Mouse (Mus musculus) testis, adult 2 months (tissue): ENCODE results near the gene Copg2. TPM values are rescaled to one million over a fixed set of nuclear protein-coding genes. Genes with fewer than 3 reads are reported as not detected.

ENCODE experiments used
- H3K27ac ChIP-seq: fragments of 200-500 bp; 2 replicates; pipeline ENCODE4 v1.5.1; 2012; ENCODE audit warnings: low read depth, low read length; ENCODE audit not compliant: control insufficient read depth, insufficient read depth
- H3K27me3 ChIP-seq: fragments of 200-500 bp; 2 replicates; pipeline ENCODE4 v1.6.1; 2012; ENCODE audit warnings: mild to moderate bottlenecking, low read length, moderate library complexity; ENCODE audit not compliant: control insufficient read depth, insufficient read depth
- H3K36me3 ChIP-seq: fragments of 200-500 bp; 2 replicates; pipeline ENCODE4 v1.6.1; 2012; ENCODE audit warnings: mild to moderate bottlenecking, low read length; ENCODE audit not compliant: control insufficient read depth, insufficient read depth
- H3K4me1 ChIP-seq: fragments of 200-500 bp; 2 replicates; pipeline ENCODE4 v1.6.1; 2012; ENCODE audit warnings: low read length; ENCODE audit not compliant: control insufficient read depth, insufficient read depth
- H3K4me3 ChIP-seq: fragments of 200-500 bp; 2 replicates; pipeline ENCODE4 v1.5.1; 2012; ENCODE audit warnings: low read depth, mild to moderate bottlenecking, low read length, moderate library complexity, mixed read lengths; ENCODE audit not compliant: control insufficient read depth
- CTCF ChIP-seq: fragments of 200-500 bp; IDR thresholded peaks from 2 replicates; pipeline ENCODE4 v1.5.1; 2012; ENCODE audit warnings: low read depth, mild to moderate bottlenecking, inconsistent platforms, low read length, moderate library complexity; ENCODE audit not compliant: control insufficient read depth, insufficient read depth, insufficient replicate concordance
- POLR2A ChIP-seq: fragments of 200-500 bp; IDR thresholded peaks from 2 replicates; pipeline ENCODE4 v1.6.1; 2012; ENCODE audit warnings: low read depth, mild to moderate bottlenecking, inconsistent platforms, low read length, moderate library complexity; ENCODE audit not compliant: control insufficient read depth
- polyA plus RNA-seq: library from polyadenylated mRNA; depleted of rRNA; stranded (reverse); fragments of >200 nt; gene quantifications from 2 replicates; pipeline ENCODE4 v1.2.3, GENCODE M21; 2012

The Copg2 gene
- polyA plus RNA-seq, 1 experiment, result 24.8 TPM

DNA sequence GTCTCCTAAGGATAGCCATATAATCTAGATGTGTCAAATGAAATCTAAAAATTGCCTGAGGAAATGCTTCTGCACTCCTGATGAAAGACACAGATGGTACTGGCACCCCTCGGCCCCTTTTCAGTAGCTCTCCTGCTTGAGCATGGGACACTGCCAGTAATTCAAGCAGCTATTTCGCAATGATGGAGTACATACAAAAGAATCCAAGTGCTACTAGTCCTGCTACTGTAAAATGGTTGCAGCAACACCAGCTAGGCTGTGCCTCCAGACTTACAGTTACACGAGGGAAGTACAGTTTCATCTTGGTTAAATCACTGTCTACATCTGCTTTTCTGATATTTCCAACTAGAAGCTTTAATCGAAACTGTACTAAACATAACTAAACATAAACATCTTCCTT, 13.1 kb downstream of the Copg2 start:
- Histone ChIP-seq H3K27ac (no peak overlapping the region), H3K4me1 (no peaks in the 10 kb centered on the region), H3K4me3 (no peak overlapping the region), H3K36me3 (no peaks in the 10 kb centered on the region), H3K27me3 (no peaks in the 10 kb centered on the region)
- TF ChIP-seq POLR2A (no peak), CTCF (no peak)

DNA sequence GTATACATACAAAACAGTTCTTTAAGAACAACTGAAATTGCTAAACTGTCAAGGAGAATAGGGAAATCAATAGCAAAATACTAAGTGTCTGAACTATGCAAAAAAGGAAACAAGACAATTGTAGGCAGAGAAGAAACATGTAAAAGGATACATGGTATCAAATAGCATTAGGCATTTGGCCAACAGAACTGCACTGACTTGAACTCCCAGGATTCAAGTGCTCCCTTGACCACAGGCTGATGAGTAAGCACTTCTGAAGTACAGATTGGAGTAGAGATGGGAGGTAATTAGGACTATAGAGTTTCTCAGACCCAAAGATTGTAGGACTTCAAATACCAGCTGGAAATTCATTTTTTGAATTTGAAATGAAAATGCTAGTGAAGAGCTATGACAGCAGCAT, 19.9 kb downstream of the Copg2 start:
- TF ChIP-seq CTCF, result no peak
- no peak for TF ChIP-seq POLR2A
- Histone ChIP-seq H3K27ac (no peak overlapping the region), H3K4me1 (no peaks in the 10 kb centered on the region), H3K36me3 (no peaks in the 10 kb centered on the region), H3K4me3 (no peak overlapping the region), H3K27me3 (no peaks in the 10 kb centered on the region)

DNA sequence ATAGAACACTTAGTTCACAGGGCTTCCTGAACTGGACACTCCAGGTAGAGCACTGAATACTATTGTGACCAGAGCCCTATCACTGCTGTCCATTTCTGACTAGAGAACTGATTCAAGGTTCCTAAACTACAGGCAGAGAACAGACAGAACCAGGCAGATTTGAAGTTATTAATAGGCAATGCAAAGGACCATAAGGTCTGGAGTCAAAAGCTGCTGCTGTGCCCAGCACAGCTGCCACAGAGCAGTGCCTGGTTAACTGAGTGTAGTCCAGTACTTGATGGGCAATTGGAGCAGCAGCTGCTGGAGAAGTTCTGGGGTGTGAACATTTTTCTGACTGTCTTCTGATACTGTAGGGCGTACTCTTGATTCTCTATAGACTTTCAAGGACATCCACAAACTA, 30.1 kb downstream of the Copg2 start:
- TF ChIP-seq POLR2A (no peak), CTCF (no peak)
- Histone ChIP-seq H3K4me1 (no peaks in the 10 kb centered on the region), H3K36me3 (no peaks in the 10 kb centered on the region), H3K27me3 (no peaks in the 10 kb centered on the region), H3K27ac (no peak overlapping the region), H3K4me3 (no peak overlapping the region)

DNA sequence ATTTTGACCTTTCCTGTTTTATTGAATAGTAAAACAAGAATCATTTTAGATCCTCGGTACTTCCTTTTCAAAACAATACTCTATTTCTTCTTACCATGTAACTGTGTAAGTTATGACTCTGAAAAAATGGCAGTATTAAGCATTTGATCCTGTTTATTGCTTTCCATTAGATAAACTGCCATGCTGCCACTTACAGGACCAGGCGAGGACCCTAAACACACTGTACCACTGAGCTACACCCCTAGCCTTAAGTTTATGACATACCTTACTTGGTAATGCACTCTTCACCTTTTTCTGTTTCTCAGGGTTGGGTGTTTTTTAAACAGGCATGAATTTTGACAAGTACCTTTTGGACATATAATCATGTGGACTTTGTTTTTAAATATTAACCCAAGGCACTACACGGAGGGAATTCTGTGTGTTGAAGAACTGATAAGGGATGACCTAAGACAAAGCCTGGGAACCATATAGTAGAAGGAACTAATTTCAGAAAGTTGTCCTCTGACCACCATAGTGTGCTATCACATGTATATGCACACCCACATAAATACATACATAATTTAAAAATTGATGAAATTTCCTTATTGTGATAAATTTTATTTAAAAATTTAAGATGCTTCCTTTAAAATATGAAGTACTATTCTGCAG, 31.4 kb downstream of the Copg2 start:
- no peak overlapping the region for H3K4me3 ChIP-seq
- no peaks in the 10 kb centered on the region for H3K36me3 ChIP-seq
- H3K27ac ChIP-seq, result no peak overlapping the region
- no peaks in the 10 kb centered on the region for H3K4me1 ChIP-seq
- no peaks in the 10 kb centered on the region for H3K27me3 ChIP-seq
- TF ChIP-seq CTCF (no peak), POLR2A (no peak)

DNA sequence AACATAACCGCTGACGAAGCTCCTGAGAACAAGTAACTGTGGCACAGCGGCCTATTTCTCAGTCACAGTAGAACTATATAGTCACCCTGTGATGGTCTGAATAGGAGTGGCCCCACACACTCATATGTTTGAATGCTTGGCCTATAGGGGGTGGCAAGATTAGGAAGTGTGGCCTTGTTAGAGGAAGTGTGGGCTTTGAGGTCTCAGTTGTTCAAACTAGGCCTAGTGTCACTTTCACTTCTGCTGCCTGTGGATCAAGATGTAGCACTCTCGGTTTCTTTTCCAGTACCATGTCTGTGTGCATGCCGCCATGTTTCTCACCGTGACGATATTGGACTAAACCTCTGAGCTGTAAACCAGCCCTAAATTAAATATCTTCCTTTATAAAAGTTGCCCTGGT, 40.6 kb downstream of the Copg2 start:
- Histone ChIP-seq H3K36me3 (peaks cover 1% of the 10 kb centered on the region), H3K4me1 (no peaks in the 10 kb centered on the region)

DNA sequence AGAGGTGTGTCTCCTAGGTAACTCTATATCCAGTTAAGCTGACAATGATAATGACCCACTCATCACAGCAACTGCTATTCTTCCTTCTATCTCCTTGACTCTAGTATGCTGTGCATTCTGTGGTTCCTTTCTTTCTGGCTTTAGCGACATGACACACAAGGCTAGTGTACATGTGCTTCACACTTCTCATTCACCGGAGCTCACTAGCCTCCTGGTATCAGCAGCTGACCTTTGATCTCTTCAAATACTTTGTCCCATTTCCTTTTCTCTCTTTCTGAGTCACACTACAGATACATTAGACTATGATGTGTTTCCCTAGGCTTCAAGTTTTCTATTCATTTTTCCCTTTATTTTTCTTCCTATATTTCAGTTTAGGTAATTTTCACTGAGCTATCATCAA, 41.4 kb downstream of the Copg2 start:
- H3K4me1 ChIP-seq, result no peaks in the 10 kb centered on the region
- TF ChIP-seq POLR2A (no peak), CTCF (no peak)
- H3K27me3 ChIP-seq, result no peaks in the 10 kb centered on the region
- no peak overlapping the region for H3K27ac ChIP-seq
- H3K36me3 ChIP-seq, result peaks cover 1% of the 10 kb centered on the region
- H3K4me3 ChIP-seq, result no peak overlapping the region

More for the DNA sequence above, 40.6 kb downstream of the Copg2 start:
- TF ChIP-seq CTCF, result no peak
- no peak for TF ChIP-seq POLR2A
- no peak overlapping the region for H3K27ac ChIP-seq
- H3K27me3 ChIP-seq, result no peaks in the 10 kb centered on the region
- H3K4me3 ChIP-seq, result no peak overlapping the region

DNA sequence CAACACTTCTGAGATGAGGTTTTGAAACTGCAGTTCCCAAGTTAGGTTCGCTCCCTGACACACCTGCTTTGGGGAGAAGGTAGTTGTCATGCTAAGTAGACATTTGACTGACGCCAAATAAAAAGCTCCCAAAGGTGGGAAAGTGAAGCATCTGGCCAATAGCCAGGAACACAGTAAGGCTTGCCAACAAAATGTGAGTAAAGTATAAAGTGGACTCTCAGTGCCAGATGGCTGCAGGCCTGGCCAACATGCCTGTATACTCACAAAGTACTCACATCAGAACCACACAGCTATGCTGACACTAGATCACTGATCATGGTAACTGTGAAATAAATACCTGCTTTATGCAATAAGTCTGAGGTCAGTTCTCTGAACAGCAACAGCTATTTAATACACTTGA, 46.8 kb downstream of the Copg2 start:
- H3K4me3 ChIP-seq, result no peak overlapping the region
- H3K27me3 ChIP-seq, result no peaks in the 10 kb centered on the region
- no peaks in the 10 kb centered on the region for H3K4me1 ChIP-seq
- no peaks in the 10 kb centered on the region; the same call in none of the 2 replicates for H3K36me3 ChIP-seq
- no peak for TF ChIP-seq CTCF
- TF ChIP-seq POLR2A, result no peak
- H3K27ac ChIP-seq, result no peak overlapping the region
